Mouse (Mus musculus): ENCODE results near the gene Snx14.
A peak's percentile ranks its signal among the peaks of the same experiment; 100 is the strongest.
"Not testable (repeated sequence)": the region's sequence is repeated elsewhere in the genome, so short reads cannot be mapped to it uniquely, and the experiment has no call there.

The Snx14 gene

DNA sequence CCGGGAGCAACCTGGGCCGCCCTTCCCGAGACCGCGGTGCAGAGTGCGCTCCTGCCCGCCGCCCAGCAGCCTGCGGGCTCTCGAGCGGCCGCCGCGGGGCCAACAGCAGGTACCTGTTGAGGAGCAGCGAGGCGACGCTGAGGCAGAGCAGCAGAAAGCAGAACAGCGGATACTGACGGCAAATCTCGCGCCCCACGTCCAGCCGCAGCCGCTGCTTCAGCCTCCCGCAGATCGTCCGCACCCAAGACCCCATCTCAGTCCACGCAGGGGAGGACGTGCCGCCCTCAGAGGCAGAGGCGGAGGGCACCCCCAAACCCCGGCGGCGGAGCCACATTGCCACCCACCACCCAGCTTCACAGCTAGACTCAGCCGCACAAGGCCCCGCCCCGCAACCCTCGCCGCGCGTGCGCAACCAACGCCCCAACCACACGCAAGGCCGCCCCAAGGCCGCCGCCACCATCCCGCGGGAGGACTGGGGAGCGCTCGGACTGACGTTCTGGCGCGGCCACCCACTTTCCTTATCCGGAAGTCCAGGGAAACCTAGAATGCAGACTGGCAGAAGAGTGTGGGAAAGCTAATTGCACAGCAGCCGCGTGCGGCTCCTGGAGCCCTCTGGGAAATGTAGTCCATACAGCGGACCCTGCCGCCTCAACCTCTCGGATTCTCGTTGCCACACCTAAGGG is at the start of gene Snx14:
Gene Snx14, minus strand, starts transcription at position 404 of the 683 bp plus-strand sequence.
- DNase-seq (ENCODE audit: low spot score) = peak; percentile 97

DNA sequence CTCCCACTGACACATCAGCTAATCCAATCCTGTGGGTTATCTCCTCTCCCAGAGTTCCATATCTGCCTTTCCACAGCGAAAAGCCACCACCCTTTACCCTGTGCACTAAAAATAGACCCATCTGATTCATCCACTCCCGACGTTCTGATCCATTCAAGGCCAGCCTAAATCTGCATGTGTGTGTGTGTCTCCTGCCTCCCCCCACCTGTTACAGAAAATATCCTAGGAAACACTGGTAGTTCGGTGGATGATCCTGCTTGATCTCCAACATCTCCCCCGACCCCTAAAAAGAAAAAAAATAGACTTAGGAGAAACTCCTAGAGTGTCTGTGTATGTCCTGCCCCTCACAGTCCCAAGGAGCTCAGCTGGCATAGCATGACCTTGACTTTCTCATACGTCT is 45.8 kb upstream of the Snx14 start:
- no peak for DNase-seq (ENCODE audit: low spot score)

DNA sequence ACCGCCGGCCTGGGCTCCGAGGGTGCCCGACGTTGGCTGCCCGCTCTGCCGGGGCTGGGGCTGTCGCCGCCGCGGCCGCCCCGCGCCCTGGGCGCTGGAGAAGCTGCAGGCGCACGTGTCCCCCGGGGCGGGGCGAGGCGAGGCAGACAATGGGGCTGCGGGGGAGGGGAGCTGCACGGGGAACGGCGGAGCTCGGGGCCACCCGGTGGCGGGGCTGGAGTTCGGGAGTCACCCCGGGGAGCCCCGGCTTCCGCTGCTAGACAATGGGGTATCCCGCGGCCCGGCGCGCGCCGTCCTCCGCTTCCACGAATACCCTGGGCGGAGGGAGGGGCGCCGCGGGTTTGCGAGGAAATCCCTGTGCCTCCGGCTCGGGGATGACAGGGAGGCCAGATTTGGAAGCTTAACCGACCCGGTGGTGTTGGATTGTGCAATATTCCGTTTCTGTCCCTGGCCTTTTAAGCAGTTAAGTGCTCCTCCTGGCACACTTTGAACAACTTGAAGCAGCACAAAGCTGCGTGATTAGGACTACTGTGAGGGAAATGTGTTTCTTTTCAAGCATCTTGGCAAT is 44.2 kb upstream of the Snx14 start:
- peak; percentile 82 for DNase-seq (ENCODE audit: low spot score)

DNA sequence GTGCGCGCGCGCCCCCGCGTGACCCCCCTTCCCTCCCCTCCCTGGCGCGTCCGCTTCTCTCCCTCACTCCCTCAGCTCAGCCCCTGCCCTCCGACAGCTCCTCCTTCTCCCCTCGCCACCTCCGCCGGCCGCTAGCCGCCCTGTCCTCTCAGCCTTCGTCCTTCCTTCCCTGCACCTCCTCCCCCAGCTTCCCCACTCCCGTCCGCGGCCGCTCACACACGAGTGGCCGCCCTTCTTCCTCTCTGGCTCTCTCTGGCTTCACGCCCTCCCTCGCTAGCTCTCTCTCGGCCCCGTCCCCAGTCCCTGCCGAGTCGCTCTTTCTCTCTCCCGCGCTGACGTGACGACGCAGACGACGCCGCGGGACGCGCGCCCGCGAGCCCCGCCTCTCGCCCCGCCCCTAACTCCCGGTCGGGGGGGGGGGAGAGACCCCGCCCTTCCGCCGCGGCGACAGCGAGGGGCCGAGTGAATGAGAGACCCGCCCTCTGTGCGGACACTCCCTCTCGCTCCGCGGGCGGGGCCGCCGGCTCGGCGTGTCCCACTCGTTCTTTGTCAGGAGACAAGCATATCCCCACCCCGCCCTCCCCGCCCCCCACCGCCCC is 43.6 kb upstream of the Snx14 start, which contains the start of gene Syncrip:
Gene Syncrip, minus strand, starts transcription at position 345 of the 599 bp plus-strand sequence.
- peak; percentile 91 for DNase-seq (ENCODE audit: low spot score)

DNA sequence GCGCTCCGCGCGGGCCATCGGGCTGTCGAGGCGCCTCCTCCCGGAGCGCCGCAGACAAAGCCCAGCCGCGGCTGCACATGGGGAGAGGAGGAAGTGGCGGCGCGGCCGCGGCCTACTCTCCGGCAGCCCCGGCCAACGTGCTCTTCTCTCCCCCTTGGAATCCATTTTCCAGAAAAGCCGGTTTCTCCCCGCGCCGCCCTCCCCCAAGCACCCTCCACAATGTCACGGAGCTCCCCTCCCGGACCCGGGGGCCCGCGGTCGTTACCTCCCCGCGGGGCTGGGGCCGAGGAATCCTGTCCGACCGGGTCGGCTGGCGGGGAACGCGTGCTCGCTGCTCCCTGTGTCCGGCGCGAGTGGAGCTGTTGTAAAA is 43.0 kb upstream of the Snx14 start:
- peak; percentile 50 for DNase-seq (ENCODE audit: low spot score)

DNA sequence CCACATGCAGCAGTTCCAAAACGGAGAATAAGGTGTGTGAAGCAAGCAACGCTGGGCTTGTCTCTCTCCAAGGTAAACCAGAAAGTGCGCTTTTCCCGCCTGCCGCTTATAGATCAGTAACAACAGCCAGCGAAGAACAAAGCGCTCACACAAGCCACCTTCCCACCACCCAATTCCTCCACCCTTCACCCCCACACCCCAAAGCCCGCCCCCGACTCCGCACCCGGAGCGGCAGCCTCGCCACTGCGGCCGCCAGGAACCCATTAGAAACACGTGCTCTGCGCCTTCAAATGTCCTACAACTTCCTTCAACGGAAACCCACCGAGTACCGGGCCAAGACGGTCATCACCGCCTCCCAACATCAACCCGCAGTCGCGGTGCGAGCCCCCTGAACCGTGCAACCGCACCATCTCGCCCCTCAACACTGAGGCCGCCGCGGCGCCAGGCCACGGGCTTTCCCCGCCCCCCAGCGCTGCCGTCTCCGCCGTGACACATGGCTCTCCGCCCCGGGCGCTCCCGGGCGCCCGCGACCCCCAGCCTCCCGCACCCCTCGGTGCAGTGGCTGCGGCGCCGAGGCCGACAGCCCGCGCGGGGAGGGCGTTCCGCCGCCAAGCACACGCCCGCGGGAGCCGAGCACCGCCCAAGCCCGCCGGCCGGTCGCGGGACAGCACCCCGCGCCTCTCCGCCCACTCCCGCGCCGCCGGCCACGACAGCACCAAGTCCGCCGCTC is 42.5 kb upstream of the Snx14 start:
- peak; percentile 32 for DNase-seq (ENCODE audit: low spot score)

DNA sequence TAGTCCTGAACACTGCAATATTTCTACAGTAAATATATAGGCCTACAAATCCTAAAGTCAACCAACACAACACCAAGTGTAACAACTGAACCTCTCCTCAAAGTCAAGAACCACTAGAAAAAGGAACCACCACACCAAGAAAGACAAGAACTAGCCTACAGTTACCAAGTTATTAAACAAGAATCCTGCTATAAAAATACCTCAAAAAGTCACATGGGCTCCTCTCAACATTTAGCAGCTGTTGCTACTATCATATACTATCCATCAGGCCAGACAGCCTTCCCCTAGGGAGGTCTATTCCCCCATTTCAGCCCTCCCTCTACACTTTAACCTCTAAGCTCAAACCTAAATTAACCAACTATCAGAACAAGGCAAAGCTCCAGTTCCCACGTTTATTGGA is 41.4 kb upstream of the Snx14 start:
- no peak for DNase-seq (ENCODE audit: low spot score)

DNA sequence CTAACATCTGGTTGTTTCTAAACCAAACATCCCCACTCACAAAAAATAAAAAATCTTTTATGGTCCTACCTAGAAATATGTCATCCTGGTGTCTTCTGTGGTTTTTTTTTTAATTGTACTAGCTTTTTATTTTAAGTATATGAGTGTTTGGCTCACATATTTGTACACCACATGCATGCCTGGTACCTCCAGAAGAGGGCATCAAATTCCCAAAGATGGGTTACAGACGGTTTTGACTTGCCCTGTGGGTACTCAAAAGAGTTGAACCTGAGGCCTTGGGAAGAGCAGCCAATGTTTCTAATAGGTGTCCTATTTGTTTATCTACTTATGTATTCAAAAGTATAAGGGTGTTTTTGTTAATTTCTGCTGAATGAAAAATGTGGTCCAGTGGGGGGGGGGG is 37.4 kb upstream of the Snx14 start:
- no peak for DNase-seq (ENCODE audit: low spot score)

DNA sequence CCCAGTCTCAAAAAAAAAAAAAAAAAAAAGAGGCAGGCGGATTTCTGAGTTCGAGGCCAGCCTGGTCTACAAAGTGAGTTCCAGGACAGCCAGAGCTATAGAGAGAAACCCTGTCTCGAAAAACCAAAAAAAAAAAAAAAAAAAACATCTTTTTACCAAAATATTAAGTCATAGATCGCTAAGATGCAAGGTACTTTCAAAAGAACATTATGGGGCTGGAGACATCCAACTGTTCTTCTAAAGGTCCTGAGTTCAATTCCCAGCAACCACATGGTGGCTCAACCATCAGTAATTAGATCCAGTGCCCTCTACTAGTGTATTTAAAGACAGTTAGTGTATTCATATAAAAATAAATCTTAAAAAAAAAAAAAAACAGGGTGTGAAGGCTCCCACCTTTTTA is 22.3 kb upstream of the Snx14 start:
- DNase-seq (ENCODE audit: low spot score) = not testable (repeated sequence)

DNA sequence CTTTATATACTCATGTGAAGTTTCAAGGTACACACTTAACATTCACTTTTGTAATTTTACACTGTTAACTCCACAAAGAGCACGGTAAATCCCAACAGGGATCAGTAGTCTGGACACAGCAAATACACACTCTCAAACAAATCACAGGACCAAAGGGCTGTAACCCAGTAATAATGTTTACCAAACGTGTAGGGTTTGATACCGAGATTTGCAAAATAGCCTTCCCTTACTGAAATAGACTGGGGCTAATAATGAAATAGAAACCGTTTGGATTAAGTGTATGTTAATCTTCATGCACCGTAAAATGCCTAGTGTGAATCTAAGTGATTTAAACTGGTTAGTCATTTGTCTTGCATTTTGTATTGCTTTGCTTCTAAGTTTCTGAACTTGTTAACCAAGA is 1.2 kb upstream of the Snx14 start:
- DNase-seq (ENCODE audit: low spot score) = no peak

DNA sequence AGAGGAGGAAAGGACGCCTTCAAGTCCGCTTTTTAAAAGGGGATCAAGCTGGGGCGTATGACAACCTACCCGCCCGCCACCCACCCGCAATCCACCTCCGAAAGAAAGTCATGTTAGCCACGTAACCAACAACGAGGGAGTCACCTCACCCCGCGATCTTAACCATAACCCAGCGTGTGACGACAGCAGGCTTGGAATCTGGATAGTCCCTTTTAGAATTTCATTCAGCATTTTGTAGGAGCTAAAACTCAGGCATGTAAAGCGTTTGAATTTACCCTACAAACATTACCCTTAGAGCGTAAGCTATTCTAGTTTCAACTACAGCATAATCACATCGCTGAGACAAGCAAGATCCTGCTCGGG is 461 bp upstream of the Snx14 start:
- no peak for DNase-seq (ENCODE audit: low spot score)

DNA sequence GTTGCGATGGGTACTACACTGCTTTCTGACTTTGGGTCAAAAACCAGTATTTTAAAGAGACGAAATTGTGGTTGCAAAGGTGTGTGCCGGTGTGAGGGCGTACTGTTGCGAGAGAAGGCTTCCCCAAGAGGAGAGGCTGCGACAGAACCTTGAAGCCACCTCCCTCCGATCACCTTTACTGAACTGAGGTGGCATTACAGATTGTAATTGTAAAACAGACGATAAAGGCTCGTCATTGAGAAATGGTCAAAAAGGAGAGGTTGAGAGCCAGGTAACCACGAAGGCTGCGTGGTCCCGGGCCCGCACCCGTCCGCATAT is 562 bp downstream of the Snx14 start:
- no peak for DNase-seq (ENCODE audit: low spot score)

DNA sequence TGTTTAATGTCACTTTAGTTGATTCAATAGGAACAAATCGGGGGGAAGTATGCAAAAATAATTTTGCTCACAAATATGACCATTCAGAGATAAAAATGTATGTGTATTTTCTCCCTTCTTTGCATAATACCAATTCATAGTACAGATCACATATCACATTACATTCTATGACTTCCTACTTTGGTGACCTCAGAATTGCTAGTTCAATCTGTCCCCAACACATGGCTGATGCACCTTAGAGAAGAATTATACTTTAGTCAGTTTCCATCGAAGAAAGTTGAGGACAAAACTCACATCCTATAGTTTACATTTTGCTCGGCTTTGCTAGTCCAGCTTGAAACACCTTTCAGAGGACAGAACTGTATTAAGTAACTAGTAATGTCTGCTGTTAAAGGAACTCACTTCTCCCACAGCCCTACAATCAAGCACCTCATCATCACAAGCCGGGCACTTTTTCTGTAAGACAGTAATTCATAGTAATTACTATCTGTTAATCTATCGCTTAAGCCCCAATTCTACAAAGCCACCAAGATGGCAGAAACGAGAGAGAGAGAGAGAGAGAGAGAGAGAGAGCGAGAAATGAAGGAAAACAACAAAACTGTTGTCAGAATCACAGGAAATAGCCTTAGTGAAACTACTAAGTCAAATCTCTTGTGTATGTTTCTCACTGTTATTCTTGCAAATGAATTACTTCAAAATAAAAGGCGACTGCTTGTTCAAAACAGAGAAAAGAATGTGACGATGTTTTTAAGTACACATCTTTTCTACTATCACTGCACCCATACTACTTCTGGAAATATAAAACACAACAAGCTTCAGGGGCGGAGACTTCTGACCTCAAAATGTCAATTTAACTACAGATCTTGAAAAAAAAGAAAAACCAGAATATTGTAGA is 1.2 kb downstream of the Snx14 start:
- no peak for DNase-seq (ENCODE audit: low spot score)

DNA sequence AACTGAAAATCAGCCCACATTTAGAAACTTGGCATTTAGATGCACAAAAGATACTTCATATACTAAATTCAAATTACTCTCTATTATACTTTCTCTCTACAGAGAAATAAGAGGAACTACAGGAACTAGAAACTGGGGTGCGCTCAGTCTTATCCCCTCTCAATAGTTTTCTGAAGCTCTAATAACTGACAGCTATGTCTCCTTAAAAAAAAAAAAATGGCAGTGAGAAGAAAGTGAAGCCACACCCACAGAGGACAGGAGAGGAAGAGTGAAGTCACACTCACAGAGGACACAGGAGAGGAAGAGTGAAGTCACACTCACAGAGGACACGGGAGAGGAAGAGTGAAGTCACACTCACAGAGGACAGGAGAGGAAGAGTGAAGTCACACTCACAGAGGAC is 14.4 kb downstream of the Snx14 start:
- no peak for DNase-seq (ENCODE audit: low spot score)

DNA sequence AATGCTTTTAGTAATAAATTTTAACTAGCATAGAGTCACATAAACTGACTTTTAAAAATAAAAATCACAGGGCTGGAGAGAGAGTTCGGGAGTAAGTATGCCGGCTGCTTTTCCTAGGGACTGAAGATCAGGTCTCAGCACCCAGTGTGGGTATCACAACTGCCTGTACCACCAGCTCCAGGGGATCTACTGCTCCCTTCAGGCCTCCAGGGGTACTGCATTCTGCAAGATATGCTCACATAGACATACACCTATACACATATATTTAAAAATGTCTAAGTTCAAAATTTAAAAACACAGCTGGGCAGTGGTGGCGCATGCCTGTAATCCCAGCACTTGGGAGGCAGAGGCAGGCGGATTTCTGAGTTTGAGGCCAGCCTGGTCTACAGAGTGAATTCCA is 16.3 kb downstream of the Snx14 start:
- DNase-seq (ENCODE audit: low spot score) = no peak

DNA sequence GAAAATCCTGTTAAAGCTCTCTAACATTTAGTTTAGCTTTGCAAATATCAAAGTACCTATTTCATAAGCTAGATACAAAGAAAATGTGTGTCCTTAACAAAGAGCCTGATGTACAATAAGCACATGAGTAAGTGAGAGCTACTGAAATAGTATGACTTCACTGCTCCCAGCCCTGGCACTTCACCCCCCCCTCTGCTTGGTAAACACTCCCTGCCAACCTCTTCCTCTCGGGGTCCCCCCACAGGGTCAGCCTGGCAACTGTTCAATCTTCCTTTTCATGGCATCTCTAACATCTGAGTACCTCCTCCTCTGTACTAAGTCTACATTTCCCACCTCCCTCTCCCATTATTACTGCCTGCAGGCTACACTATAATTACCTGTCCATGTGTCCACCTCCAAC is 22.0 kb downstream of the Snx14 start:
- DNase-seq (ENCODE audit: low spot score) = no peak

DNA sequence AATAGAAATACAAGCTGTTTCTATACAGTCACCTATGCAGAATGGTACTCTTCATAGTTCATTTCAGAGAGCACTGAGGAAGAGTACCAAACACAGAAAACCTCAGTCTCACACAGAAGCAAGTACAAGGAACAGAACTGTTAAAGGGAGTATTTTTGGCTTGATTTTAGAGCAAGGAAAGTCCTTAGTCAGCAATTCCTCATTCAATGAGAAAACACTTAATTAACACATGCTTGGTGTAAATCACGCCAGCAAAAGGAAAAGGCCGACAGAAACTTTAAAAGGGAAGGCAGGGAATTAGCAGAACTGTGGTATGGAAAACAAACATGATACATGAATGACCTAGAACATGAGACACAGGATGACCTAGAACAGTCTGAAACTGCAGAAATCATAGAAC is 28.8 kb downstream of the Snx14 start:
- DNase-seq (ENCODE audit: low spot score) = no peak

DNA sequence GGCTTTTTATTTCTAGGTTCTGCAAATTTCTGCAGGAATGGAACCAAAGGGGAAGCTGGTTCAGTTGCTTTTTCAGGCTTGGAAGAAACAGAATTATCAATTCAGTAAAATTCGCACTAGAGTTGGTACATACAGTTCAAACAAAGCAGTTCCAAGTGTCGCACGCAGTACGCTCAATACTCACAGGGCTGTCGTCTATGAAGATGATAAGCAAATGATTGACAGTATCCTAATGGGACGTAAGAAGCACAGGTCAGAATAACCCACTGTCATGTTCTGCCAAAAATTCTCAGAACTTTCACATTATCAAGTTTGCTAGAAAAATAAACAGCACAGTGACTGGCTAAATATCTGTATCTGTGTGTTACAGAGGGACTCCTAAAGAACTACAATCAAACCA is 34.2 kb downstream of the Snx14 start:
- no peak for DNase-seq (ENCODE audit: low spot score)

DNA sequence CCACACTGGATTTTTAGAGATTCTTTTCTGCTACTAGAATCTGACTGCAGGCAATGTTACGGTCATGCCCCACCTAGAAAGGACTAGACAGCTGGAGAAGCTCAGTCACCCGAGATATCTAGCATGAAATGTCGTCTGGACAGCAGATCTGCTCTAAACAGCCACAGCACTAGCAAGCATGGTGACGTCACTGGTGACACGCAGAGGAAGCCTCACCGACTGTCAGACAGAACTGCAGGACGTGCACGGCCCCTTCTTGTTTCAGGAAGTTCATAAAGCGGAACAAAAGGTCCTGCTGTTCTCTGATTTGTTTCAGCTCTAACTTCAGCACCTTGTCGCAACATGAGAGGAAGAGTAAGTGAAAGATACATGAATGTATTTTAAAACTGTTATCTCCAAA is 34.7 kb downstream of the Snx14 start:
- DNase-seq (ENCODE audit: low spot score) = peak; percentile 6

DNA sequence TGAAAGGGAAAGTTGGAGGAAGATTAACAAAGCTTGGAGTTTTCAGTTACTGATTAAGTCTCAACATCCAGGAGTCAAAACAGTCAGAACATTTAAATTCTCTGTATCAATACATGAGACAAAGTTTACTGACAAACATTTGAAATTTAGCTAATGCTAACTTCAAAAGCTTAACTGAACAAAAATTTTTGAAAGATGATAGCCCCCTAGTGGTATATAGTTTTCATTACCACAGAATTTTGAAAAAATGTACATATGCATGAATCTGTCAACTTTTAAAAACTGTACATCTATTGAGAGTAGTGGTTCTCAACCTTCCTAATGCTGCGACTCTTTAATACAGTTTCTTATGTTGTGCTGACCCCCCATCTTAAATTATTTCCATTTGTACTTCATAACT is 40.3 kb downstream of the Snx14 start:
- DNase-seq (ENCODE audit: low spot score) = no peak

DNA sequence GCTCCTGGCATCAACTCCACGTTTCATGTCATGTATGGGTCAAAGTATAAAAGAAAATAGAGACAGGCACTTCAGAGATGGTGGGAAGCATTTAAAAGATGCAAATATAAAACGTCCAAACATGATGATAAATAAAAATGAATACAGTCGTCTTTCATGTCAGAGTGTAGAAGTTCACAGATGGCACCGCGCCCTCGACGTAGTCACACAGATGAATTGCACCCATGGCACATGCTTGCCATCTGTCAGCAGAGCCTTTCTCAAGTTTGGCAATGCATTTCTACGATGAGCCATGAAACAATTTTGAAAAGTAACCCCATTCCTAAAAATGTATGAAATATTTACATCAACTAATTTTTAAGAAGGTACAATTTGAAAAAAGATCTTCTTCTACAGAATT is 43.9 kb downstream of the Snx14 start:
- no peak for DNase-seq (ENCODE audit: low spot score)

DNA sequence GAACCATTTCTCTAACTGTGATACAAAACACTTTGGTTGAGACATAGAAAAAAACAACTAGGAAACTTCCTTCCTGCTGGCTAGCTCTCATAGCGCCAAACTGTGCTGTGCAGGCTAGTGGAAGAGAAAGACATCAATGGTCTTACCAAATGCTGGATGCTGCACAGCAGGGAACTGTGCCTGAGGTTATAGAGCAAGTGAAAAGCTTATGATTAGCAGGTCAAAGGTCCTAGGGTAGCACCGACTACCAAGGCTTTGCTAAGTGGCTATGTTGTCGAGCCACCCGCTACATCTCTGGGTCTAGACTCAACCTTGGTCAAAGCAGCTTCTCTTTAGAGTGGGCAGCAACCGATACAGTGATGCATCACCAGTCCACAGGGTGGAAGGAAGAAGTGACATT is 49.9 kb downstream of the Snx14 start:
- DNase-seq (ENCODE audit: low spot score) = no peak
